Mouse (Mus musculus): ENCODE results near the gene Gm42715. TPM values are rescaled to one million over a fixed set of nuclear protein-coding genes. Genes with fewer than 3 reads are reported as not detected.

The Gm42715 gene
- polyA plus RNA-seq, 1 experiment from 2014 or later = 17.4 TPM

DNA sequence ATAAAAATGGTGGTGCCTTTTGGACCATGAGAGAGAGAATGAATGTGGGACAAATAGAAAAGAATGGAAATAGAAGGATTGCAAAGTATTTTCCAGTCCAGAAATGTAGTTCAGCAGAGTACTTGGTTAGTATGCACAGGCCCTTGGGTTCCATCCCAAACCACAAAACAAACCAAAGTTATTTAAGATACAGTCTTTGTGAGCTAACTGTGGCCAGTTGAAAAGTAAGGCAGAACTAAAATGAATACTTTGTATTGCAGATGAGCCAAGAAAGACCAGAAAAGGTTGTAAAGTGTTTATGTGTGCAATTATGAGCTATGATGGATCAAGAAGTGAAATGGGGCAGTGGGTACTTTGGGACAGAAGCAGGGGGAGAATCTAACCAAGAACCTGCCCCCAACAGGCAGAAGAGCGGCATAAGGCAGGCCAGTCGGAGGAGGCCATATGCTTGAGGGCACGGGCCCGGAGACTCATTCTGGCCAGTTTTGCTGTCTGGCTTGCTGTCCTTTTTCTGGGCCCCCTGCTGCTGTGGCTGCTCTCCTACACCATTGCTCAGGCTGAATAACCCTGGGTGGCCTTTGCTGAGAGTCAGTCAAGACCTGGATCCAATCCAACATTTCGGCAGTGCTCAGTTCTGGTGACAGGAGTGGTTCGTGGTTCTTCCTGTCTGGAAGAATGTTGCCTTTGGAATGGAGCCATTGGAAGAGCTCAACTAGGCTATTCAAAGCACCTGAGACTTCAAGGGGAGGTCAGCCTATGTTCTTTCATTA, 45.2 kb downstream of the Gm42715 start:
- Histone ChIP-seq H3K4me2 (no peak overlapping the region), H3K27ac (no peak overlapping the region), H3K36me3 (replicated peaks) (peaks cover 33% of the 10 kb centered on the region), H3K9ac (no peak overlapping the region), H3K27me3 (replicated peaks) (no peaks in the 10 kb centered on the region), H3K4me3 (no peak overlapping the region), H3K4me1 (no peaks in the 10 kb centered on the region), H3K9me3 (no peaks in the 10 kb centered on the region)
- 80% methylated on average over 6 of the region's 6 CpGs for WGBS
- no peak for ATAC-seq (replicated peaks)

DNA sequence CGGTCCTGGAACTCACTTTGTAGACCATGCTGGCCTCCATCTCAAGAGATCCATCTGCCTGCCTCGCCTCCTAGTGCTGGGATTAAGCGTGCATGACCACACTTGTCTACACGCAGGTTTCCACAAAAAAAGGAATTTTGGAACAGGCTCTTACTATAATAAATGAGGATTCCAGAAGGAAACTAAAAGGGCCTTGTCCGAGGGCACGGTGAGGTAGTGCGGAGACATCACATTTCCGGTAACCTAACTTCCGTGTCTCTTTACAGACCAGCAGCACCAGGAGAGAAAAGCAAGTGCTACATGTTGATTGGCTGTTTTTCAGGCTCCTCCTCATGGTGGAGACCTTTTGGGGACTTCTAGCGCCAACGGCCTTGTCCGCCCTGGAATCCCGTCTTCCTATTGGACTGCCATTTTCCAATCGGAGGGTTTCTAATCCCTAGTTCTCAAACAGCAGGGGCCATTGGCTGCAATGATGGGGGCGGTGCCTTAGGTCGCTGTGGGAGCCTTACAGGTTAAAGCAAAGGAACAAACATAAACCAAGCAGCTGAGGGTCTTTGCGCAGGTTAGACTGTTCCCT, 53.6 kb downstream of the Gm42715 start, which contains the start of gene Phkg2:
Gene Phkg2, plus strand, starts transcription at position 446 of the 577 bp plus-strand sequence.
- Histone ChIP-seq H3K4me3 (peak within 1 kb of the TSS; percentile 60), H3K9me3 (no peaks in the 10 kb centered on the region), H3K27me3 (replicated peaks) (no peaks in the 10 kb centered on the region), H3K27ac (peak within 1 kb of the TSS; percentile 83), H3K4me1 (peaks cover 30% of the 10 kb centered on the region), H3K9ac (peak within 1 kb of the TSS; percentile 64), H3K36me3 (replicated peaks) (peaks cover 6% of the 10 kb centered on the region), H3K4me2 (peak within 1 kb of the TSS; percentile 90)
- peak; percentile 98 for ATAC-seq (replicated peaks)
- 0% methylated on average over 17 of the region's 17 CpGs for WGBS

DNA sequence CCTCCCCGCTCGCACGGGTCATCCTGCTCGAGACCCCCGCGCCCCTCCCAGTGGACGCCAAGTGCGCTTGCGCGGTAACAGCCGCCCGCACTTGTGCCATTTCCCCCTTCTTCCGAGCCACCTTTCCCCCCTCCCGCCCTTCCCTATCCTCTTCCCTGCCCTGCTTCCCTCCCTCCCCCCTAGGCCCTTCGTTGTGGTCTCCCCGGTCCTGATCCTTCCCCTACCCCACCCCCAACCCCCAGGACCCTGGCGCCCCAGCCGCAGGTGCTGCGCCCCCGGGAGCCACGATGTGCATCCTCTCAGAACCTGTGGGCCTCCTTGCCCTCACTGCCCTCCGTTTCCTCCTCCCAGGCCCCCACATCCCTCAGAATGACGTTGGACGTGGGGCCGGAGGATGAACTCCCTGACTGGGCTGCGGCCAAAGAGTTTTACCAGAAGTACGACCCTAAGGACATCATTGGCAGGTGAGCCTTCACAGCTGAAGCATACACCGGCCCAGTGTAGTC, 54.2 kb downstream of the Gm42715 start:
- peak; percentile 84 for ATAC-seq (replicated peaks)
- under 1% methylated on average over 27 of the region's 28 CpGs for WGBS
- peaks cover 12% of the 10 kb centered on the region for H3K36me3 ChIP-seq (replicated peaks)
- no peaks in the 10 kb centered on the region for H3K27me3 ChIP-seq (replicated peaks)
- peak overlapping the region; percentile 90 for H3K4me2 ChIP-seq
- H3K4me3 ChIP-seq = peak overlapping the region; percentile 60
- H3K9me3 ChIP-seq = no peaks in the 10 kb centered on the region
- H3K4me1 ChIP-seq = peaks cover 30% of the 10 kb centered on the region
- peak overlapping the region; percentile 83 for H3K27ac ChIP-seq
- H3K9ac ChIP-seq = peak overlapping the region; percentile 64

DNA sequence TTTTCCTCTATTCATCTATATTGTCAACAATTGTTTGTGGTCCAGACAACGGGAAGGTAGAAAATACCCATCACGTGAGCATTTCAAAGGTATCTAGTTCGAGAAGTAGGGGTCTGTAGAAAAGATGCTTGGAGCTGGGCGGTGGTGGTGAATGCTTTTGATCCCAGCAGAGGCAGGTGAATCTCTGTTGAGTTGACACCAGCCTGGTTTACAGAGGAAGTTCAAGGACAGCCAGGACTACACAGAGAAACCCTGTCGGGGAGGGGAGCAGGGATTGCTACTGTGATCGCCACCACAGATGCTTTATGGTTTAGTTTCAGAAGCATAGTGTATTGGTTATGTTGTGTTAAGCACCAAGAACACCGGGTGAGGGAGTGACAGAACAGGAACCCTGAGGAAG, 54.7 kb downstream of the Gm42715 start:
- Histone ChIP-seq H3K36me3 (replicated peaks) (peaks cover 13% of the 10 kb centered on the region), H3K4me3 (peak overlapping the region; percentile 60), H3K9me3 (no peaks in the 10 kb centered on the region), H3K27me3 (replicated peaks) (no peaks in the 10 kb centered on the region), H3K9ac (peak overlapping the region; percentile 64), H3K27ac (no peak overlapping the region), H3K4me2 (peak overlapping the region; percentile 90), H3K4me1 (peaks cover 30% of the 10 kb centered on the region)
- WGBS = 23% methylated on average over 7 of the region's 7 CpGs
- ATAC-seq (replicated peaks) = no peak

DNA sequence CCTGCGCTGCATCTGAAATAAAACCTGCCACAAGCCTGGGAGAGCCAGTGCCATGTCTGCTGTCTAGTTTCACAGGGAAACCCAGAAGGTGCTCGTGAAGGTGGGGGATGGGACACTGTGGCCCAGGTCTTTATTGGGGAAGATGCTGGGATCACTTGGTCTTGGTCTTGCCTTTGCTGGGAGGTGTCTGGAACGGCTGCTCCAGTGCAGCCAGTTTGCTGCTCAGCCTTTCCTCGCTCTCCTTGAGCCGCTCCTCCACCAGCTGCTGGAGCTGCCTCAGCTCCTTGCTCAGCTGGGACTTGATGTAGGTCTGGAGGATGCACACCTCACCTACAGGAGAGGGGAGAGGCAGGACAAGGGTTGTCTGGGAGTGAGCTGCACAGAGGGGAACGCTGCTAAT, 63.9 kb downstream of the Gm42715 start:
- no peak overlapping the region for H3K9ac ChIP-seq
- whole genome bisulfite sequencing = 93% methylated on average over 6 of the region's 6 CpGs
- peaks cover 13% of the 10 kb centered on the region for H3K4me1 ChIP-seq
- peaks cover 45% of the 10 kb centered on the region; the same call in 1 of the 2 replicates for H3K36me3 ChIP-seq (replicated peaks)
- H3K27me3 ChIP-seq (replicated peaks) = no peaks in the 10 kb centered on the region
- H3K4me3 ChIP-seq = no peak overlapping the region
- H3K9me3 ChIP-seq = no peaks in the 10 kb centered on the region
- no peak for ATAC-seq (replicated peaks)
- H3K27ac ChIP-seq = no peak overlapping the region
- no peak overlapping the region for H3K4me2 ChIP-seq

DNA sequence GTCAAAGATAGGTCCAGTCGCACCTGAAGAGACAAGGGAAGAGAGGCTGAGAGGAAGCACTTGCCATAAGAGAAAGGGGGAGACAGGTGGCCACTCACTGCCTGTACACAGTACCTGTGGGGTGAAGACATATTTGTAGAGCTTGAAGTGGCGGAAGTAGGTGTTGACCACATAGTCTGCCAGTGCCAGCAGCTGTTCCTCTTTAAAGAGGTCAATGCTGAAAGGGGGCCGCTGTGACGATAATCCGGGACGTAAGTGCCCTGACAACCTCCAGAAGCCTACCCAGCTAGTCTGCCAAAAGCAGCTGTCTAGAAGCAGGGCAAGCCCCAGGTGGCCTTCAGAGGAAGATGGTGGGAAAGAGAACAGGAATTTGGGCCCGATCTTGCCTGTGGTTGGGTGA, 65.6 kb downstream of the Gm42715 start:
- no peak overlapping the region for H3K4me2 ChIP-seq
- H3K36me3 ChIP-seq (replicated peaks) = peaks cover 33% of the 10 kb centered on the region; the same call in 1 of the 2 replicates
- no peak overlapping the region for H3K4me3 ChIP-seq
- no peak overlapping the region for H3K27ac ChIP-seq
- 83% methylated on average over 7 of the region's 7 CpGs for WGBS
- no peak for ATAC-seq (replicated peaks)
- no peaks in the 10 kb centered on the region for H3K9me3 ChIP-seq
- no peak overlapping the region for H3K9ac ChIP-seq
- no peaks in the 10 kb centered on the region for H3K27me3 ChIP-seq (replicated peaks)
- H3K4me1 ChIP-seq = peaks cover 22% of the 10 kb centered on the region

DNA sequence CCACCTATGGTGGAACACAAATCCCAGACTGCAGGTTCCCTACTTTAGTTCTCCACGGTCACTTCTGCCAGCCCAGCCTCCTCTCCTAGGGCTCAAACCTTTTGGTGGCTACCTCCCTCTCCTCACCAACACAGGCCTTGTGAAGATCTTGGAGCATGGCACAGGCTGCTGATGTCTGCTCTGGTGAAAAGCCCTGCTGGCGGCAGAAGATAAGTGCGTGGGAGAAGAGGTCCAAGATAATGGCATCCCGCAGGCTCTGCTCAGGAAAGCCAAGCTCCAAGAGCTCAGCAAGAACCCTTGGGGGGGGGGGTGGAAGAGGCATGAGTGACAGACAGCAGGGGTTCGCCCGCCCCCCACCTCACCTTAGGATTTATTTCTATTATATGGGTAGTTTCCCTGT, 66.8 kb downstream of the Gm42715 start:
- Histone ChIP-seq H3K4me2 (no peak overlapping the region), H3K27ac (no peak overlapping the region), H3K4me3 (no peak overlapping the region), H3K9me3 (no peaks in the 10 kb centered on the region), H3K36me3 (replicated peaks) (peaks cover 37% of the 10 kb centered on the region), H3K4me1 (peaks cover 22% of the 10 kb centered on the region), H3K9ac (no peak overlapping the region), H3K27me3 (replicated peaks) (no peaks in the 10 kb centered on the region)
- 89% methylated on average over 6 of the region's 6 CpGs for WGBS
- no peak for ATAC-seq (replicated peaks)

DNA sequence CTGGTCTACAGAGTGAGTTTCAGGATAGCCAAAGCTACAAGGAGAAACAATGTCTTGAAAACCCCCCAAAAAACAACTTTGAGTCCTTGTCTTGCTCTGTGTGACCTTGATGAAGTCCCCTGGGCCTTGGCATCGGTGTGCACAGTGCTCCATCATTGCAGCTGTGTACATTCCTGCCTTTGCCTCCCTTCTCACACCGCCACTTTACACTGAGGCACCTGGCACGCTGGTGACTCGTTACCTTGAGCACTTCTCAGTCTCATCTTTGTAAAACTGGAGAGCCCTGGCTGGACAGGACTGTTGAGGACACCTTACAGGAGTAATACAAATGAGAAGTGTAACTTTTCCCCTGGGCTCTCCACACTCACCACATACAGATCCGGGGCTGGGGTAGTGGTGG, 67.8 kb downstream of the Gm42715 start:
- 71% methylated on average over 5 of the region's 5 CpGs for WGBS
- H3K36me3 ChIP-seq (replicated peaks) = peaks cover 39% of the 10 kb centered on the region
- no peak overlapping the region for H3K27ac ChIP-seq
- peak overlapping the region; percentile 77; the same call in 1 of the 2 replicates for H3K4me3 ChIP-seq
- H3K9ac ChIP-seq = no peak overlapping the region
- H3K4me1 ChIP-seq = peaks cover 22% of the 10 kb centered on the region
- no peaks in the 10 kb centered on the region for H3K27me3 ChIP-seq (replicated peaks)
- no peak for ATAC-seq (replicated peaks)
- peak overlapping the region; percentile 95 for H3K4me2 ChIP-seq
- H3K9me3 ChIP-seq = no peaks in the 10 kb centered on the region

DNA sequence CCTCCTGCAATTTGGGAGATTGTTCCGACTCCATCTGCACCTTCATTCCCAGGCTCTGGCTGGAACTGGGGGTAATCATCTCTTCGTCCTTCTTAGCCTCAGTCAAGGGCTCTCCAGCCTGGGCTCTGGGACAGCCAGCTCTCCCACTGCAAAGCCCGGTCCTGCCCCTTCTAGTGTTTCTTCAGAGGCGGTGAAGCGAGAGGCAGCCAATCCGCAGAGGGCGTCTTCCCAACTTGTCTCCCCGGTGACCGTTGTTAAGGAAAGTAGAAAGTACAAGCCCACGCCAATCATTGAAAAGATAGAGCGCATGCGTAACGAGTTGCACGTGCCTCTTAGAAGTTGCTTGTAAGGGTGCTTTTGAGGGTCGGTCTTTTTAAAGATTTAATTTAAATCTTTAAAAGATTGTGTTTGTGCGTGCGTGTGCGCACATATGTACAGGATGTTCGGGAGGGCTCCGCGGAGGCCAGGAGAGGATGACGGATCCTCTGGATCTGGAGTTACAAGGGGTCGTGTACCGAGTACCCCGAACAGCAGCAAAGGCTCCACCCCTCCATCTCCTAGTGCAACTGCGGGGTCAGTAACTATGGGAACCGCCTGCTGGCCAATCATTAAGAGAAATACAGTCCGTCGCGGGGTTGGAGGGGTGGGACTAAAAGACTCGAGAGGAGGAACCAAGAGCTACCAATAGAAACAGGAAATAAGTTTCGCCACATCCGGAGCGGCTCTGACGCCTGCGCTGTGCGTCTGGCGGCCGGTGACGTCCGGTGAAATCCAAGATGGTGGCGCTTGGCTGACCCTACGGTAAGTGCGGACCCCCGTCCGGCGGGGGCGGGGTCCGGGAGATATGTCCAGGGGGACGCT, 68.9 kb downstream of the Gm42715 start, which contains the start of the genes Ccdc189 and Rnf40:
Gene Ccdc189, minus strand, starts transcription at position 585 of the 861 bp plus-strand sequence.
Gene Rnf40, plus strand, starts transcription at position 757 of the 861 bp plus-strand sequence.
- peaks cover 39% of the 10 kb centered on the region for H3K36me3 ChIP-seq (replicated peaks)
- H3K9ac ChIP-seq = peak within 1 kb of the TSS; percentile 70
- peaks cover 22% of the 10 kb centered on the region for H3K4me1 ChIP-seq
- peak; percentile 97 for ATAC-seq (replicated peaks)
- WGBS = under 1% methylated on average over 50 of the region's 50 CpGs
- no peaks in the 10 kb centered on the region for H3K9me3 ChIP-seq
- no peaks in the 10 kb centered on the region for H3K27me3 ChIP-seq (replicated peaks)
- peak within 1 kb of the TSS; percentile 79 for H3K27ac ChIP-seq
- peak within 1 kb of the TSS; percentile 95 for H3K4me2 ChIP-seq
- H3K4me3 ChIP-seq = peak within 1 kb of the TSS; percentile 77

DNA sequence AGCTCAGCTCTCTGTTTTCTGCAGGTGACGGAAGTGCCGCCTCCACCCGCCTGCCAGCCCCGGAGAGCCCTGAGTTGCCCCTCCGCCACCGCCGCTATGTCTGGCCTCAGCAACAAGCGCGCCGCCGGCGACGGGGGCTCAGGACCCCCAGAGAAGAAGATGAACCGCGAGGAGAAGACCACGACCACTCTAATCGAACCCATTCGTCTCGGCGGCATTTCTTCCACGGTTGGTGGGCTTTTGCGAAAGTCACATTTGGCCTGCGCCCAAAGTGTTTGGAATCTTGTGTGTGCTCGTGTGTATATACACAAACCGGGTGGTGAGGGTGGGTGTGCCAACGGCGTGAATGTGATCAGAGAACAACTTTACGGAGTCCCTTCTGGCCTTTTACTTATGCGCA, 69.5 kb downstream of the Gm42715 start:
- Histone ChIP-seq H3K9me3 (no peaks in the 10 kb centered on the region), H3K4me2 (peak overlapping the region; percentile 95), H3K27ac (peak overlapping the region; percentile 72), H3K9ac (peak overlapping the region; percentile 70), H3K27me3 (replicated peaks) (no peaks in the 10 kb centered on the region), H3K4me3 (peak overlapping the region; percentile 77), H3K36me3 (replicated peaks) (peaks cover 39% of the 10 kb centered on the region), H3K4me1 (peaks cover 22% of the 10 kb centered on the region)
- WGBS = 6% methylated on average over 29 of the region's 29 CpGs
- ATAC-seq (replicated peaks) = no peak

DNA sequence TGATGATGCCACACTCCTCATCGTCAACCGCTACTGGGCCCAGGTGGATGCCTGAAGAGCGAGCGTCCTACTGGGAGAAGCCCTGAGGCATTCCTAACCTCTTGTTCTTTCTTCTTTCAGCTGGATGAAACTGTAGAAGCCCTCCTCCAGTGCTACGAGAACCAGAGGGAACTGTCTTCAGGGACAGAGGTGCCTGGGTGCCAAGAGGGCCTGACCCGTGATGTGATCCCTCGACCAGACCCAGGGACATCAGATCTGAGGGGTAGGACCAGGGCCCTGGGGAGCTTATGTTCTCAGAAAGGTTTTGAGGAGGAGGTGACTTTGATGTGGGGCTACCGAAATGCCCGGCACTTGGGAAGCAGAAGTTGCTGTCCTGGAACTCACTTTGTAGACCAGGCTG, 70.3 kb downstream of the Gm42715 start:
- H3K4me2 ChIP-seq = peak overlapping the region; percentile 95
- peaks cover 44% of the 10 kb centered on the region for H3K36me3 ChIP-seq (replicated peaks)
- H3K27me3 ChIP-seq (replicated peaks) = no peaks in the 10 kb centered on the region
- H3K4me3 ChIP-seq = peak overlapping the region; percentile 77
- no peak overlapping the region for H3K27ac ChIP-seq
- no peak overlapping the region for H3K9ac ChIP-seq
- H3K4me1 ChIP-seq = peaks cover 22% of the 10 kb centered on the region
- no peak for ATAC-seq (replicated peaks)
- H3K9me3 ChIP-seq = no peaks in the 10 kb centered on the region
- WGBS = 95% methylated on average over 9 of the region's 9 CpGs

DNA sequence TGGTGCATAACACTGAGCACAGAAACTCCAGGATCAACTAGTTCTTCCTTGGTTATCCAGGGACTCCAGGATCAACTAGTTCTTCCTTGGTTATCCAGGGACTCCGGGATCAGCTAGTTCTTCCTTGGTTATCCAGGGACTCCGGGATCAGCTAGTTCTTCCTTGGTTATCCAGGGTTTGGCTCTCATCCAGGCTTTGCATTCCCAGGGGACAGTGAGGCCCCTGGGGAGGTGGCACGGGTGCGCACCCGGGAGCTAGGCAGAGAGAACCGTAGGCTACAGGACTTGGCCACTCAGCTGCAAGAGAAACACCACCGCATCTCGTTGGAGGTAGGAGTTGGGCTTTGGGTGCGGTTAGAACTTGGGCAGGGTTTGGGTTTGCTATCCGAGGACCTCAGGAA, 71.7 kb downstream of the Gm42715 start:
- ATAC-seq (replicated peaks) = no peak
- Histone ChIP-seq H3K9ac (no peak overlapping the region), H3K4me1 (peaks cover 22% of the 10 kb centered on the region), H3K9me3 (no peaks in the 10 kb centered on the region), H3K4me3 (no peak overlapping the region), H3K27me3 (replicated peaks) (no peaks in the 10 kb centered on the region), H3K36me3 (replicated peaks) (peaks cover 59% of the 10 kb centered on the region), H3K27ac (no peak overlapping the region), H3K4me2 (no peak overlapping the region)
- 89% methylated on average over 10 of the region's 10 CpGs for WGBS
